Mouse (Mus musculus): ENCODE measurements around the gene Gm20388. TPM values are rescaled to one million over a fixed set of nuclear protein-coding genes. Genes with fewer than 3 reads are reported as not detected.
A peak's percentile ranks its signal among the peaks of the same experiment; 100 is the strongest.

Gene Gm20388
- total RNA-seq, 1 experiment from 2014 or later: 35.7 TPM

GRCm38 (mm10) chr8:122526526-122527170, 2616.0 kb downstream of the Gm20388 start:
- no peak for ATAC-seq (replicated peaks; ENCODE audit: low read depth, poor library complexity, severe bottlenecking)

DNA sequence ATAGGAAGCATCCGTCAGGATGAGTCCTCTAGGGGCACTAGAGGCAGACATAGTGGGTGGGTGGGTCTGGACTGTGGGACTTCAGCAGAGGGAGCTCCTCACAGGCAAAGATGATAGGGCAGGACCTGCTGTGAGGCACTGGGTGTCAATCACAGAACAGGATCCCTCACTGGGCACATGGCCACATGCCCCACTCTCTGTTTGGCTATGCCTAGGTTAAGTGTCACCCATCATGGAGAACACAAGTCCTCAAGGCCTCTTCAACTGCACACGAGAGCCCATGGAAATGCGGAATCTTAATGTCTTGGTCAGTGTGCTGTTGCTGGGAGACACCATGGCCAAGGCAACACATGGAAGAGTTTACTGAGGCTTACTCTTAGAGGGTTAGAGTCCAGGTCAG, 2617.3 kb downstream of the Gm20388 start:
- no peak for ATAC-seq (replicated peaks; ENCODE audit: low read depth, poor library complexity, severe bottlenecking)

GRCm38 (mm10) chr8:122529159-122529558, 2618.5 kb downstream of the Gm20388 start:
- no peak for ATAC-seq (replicated peaks; ENCODE audit: low read depth, poor library complexity, severe bottlenecking)

GRCm38 (mm10) chr8:122531312-122531711, 2620.7 kb downstream of the Gm20388 start:
- no peak for ATAC-seq (replicated peaks; ENCODE audit: low read depth, poor library complexity, severe bottlenecking)

GRCm38 (mm10) chr8:122537033-122537432, 2626.4 kb downstream of the Gm20388 start:
- no peak for ATAC-seq (replicated peaks; ENCODE audit: low read depth, poor library complexity, severe bottlenecking)

DNA sequence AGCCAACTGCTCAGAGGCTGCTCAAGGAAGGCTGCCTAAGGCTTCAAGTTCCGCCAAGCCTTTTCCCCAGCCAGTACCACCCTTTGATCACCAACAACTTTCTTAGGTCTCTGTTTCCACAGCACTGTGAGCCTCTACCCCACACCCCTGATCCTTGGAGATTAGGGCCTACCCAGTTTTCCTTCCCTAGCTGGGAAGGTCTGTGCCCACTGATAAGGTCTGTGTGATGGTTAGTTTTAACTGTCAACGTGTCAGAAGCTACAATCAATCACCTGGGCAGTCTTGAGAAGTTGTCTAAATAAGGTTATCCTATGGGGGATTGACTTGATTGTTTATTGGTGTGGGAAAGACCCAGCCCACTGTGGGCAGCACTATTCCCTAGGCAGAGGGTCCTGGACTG, 2627.2 kb downstream of the Gm20388 start:
- ATAC-seq (replicated peaks; ENCODE audit: low read depth, poor library complexity, severe bottlenecking): peak; percentile 74

GRCm38 (mm10) chr8:122538310-122539076, 2627.9 kb downstream of the Gm20388 start:
- no peak for ATAC-seq (replicated peaks; ENCODE audit: low read depth, poor library complexity, severe bottlenecking)

- no peak for ATAC-seq (replicated peaks; ENCODE audit: low read depth, poor library complexity, severe bottlenecking)
Measured at GRCm38 (mm10) chr8:122544138-122544537, 2633.5 kb downstream of the Gm20388 start.

GRCm38 (mm10) chr8:122546066-122546755, 2635.6 kb downstream of the Gm20388 start:
- no peak; the same call in 1 of the 2 replicates for ATAC-seq (replicated peaks; ENCODE audit: low read depth, poor library complexity, severe bottlenecking)

DNA sequence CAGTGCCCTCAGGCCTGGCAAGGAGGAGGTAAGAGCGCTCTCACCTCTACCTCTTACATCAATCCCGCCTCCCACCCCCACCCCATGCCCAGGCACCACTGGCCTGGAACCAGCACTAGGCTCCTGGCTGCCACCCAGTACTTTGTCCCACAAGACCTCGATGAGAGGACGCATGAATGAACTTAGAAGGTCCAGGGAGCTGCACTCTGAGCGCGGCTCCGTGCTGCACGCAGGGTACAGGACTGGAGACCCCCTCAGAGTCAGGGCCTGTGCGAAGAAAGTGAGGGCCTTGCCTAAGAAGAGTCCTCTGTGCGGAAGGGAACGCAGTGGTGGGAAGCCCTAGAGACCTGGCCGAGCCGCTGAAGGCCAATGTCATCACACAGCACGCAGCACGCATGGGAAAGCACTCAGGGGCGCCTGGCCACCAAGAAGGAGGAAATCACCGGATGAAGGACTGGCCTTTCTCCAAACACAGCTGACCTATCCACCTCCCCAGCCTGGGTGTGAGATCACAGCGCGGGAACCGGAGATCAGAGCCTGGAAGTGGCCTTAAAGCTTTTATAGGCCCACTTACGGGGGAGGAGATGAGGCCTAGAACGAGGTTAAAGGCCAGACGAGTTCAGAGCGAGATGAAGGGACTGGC, 2636.3 kb downstream of the Gm20388 start:
- ATAC-seq (replicated peaks; ENCODE audit: low read depth, poor library complexity, severe bottlenecking): no peak

DNA sequence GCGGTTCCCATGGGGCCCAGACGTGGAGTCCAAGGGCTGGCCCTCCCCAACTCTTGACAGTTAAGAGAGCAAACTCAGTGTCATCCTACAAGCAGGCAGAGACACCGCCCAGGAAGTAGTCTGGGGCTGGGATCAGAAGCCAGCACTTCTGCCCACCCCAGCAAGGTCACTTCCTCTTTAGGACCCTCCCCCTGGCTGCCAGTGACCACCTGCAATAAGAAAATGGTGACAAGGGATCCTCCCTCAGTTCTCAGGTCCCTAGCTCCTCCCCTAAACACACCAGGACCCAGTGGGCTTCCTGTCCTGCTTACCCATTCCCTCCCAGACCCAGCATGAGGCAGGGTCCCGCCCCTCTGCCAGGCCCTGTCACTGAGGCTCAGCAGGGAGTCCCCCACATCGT, 2637.2 kb downstream of the Gm20388 start:
- ATAC-seq (replicated peaks; ENCODE audit: low read depth, poor library complexity, severe bottlenecking): peak; percentile 78

DNA sequence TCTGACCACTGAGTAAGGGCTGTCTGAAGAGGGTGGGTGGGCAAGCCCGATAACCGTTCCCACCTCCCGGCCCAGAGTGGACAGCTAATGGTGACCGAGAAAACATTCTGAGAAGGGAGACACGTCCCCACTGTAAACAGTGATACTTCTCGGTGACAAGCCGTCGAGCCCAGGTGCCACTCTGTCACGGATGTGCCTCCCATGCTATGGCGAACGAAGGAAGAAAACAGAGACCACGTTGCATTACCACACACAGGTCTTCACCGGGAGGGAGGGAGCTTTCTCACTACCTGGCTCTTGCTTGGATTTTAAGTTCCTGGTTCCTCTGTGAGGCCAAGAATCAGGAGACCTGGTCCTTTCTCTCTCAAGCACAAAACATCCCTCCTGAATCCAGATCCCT, 2637.7 kb downstream of the Gm20388 start:
- no peak for ATAC-seq (replicated peaks; ENCODE audit: low read depth, poor library complexity, severe bottlenecking)

DNA sequence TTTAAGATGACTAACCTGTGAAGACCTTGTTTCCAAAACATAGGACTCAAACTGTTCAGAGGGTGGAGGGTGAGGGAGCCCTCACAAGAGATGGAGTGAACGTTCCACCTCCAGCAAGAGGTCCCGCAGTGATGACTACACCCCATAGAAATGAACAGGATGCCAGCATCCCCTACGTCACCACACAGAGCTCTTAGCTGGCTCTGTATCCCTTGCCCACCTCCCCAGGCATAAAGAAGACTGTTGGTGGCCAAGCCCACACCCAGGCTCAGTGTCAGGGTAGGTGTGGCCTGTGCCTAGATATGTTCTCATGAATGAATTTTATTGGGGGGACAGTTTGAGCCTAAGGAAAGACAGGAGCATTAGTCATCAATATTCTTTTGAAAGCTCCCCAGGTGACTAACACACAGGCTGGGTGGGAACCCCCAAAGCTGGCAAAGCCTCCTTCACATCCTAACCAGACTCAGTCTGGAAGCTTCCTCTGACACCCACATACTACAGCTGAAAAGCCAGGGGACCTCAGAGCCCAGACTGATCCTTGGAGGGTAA, 2638.3 kb downstream of the Gm20388 start:
- ATAC-seq (replicated peaks; ENCODE audit: low read depth, poor library complexity, severe bottlenecking): no peak

- ATAC-seq (replicated peaks; ENCODE audit: low read depth, poor library complexity, severe bottlenecking): no peak
Measured at GRCm38 (mm10) chr8:122550234-122550994, 2639.8 kb downstream of the Gm20388 start.

DNA sequence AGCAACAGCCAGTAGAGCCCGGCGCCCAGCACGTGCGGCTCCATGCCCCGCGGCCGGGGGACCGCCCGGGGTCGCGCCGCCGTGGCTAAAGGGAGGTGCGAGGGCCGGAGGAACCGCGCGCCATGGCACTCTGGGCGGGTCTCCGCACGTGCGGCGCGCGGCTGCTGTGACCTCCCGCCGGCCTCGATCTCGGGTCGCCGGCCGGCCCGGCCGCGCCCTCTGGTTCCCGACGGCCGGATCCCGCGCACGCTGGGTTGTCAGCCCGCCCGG, 2640.3 kb downstream of the Gm20388 start:
- no peak for ATAC-seq (replicated peaks; ENCODE audit: low read depth, poor library complexity, severe bottlenecking)

GRCm38 (mm10) chr8:122551265-122552051, 2640.8 kb downstream of the Gm20388 start, which contains the start of gene Piezo1:
Piezo1 (minus strand) TSS chr8:122551329.
- ATAC-seq (replicated peaks; ENCODE audit: low read depth, poor library complexity, severe bottlenecking): peak; percentile 54

DNA sequence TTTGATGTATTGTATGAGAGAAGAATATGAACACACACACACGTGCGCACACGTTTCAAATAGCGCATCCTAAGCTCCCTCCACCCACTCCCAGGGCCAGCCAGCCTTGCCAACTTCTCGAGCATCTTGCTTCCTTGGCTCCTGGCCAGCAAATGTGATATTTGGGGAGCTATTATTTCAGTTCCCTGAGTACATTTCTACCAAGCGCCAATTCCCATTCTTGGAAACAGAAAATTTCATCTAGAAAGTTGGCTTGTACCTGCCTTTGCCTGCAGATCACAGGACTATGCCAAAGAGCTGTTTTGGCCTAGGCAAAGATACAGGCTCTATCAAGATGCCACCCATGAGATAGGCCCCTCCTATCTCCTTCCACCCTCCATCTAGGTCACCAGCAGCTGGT, 2644.1 kb downstream of the Gm20388 start:
- no peak for ATAC-seq (replicated peaks; ENCODE audit: low read depth, poor library complexity, severe bottlenecking)

DNA sequence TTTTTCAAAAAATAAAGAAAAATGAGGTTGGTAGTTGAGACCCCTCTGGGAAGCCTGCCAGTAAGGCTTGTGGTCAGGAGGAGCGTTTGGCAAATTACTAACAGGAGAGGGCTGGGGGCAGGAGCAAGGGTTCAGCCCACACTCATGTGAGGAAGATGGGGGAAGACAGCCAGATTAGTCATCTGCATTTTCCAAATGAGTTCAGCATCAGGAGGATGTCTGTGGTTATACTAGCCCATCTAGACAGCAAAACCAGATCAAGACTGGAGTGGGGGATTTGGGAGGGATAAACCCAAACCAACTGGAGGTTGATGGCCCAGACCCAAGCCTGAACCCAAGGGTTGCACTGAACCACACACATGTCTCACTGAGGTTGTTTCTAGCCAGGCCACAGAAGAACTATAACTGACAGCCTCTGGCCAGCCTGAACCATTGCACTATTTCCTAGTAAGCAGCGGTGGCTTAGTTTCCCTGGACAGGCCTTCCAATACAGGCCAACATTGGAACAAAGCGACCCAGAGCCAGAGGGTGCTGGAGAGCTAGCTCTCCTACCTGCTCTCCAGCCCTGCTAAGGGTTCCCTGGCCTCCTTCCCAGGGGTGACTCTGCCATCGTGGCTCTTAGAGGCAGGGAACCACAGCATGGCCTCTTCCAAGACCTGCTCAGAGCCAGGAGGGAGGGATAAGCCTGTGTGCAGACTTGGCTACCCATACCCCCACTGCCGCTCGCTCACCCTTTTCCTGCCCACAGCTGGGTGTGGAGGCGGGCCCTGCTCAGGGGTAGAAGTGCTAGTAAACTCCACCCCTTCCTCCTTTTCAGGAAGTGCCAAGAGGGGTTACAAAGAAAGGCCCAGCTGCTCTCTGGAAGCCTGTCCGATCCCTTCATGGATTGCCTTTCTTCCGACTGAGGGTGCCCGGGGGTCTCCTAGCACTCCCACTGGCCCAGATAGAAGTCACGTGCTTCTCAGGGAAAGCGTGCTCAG, 2645.7 kb downstream of the Gm20388 start:
- peak; percentile 80 for ATAC-seq (replicated peaks; ENCODE audit: low read depth, poor library complexity, severe bottlenecking)

Data from common myeloid progenitor, adult 5-6 weeks (primary cell).